Mouse (Mus musculus) heart, embryonic 15.5 days (tissue): ENCODE results near the gene Asxl2. TPM values are rescaled to one million over a fixed set of nuclear protein-coding genes. Genes with fewer than 3 reads are reported as not detected.
"Not testable (repeated sequence)": the region's sequence is repeated elsewhere in the genome, so short reads cannot be mapped to it uniquely, and the experiment has no call there.

Experiments
- ATAC-seq: fragments of 200-750 bp; cut with Nextera tagmentation; replicated peaks from 2 replicates; pipeline ENCODE4 v1.8.0; 2017; ENCODE audit warnings: low read depth, moderate TSS enrichment; ENCODE audit not compliant: insufficient number of reproducible peaks, insufficient read depth, low FRiP score
- H3K27ac ChIP-seq: fragments of 300-500 bp; sonication (generic); 2 replicates; pipeline ENCODE4 v1.5.1; 2015; ENCODE audit warnings: mild to moderate bottlenecking, inconsistent platforms
- H3K27me3 ChIP-seq: fragments of 300-500 bp; sonication (generic); 2 replicates; pipeline ENCODE4 v1.6.1; 2015; ENCODE audit warnings: inconsistent platforms
- H3K36me3 ChIP-seq: fragments of 300-500 bp; sonication (generic); 2 replicates; pipeline ENCODE4 v1.6.1; 2015; ENCODE audit warnings: mild to moderate bottlenecking, inconsistent platforms
- H3K4me1 ChIP-seq: fragments of 300-500 bp; sonication (generic); replicated peaks from 2 replicates; pipeline ENCODE4 v1.6.1; 2015; ENCODE audit warnings: inconsistent platforms
- H3K4me2 ChIP-seq: fragments of 300-500 bp; sonication (generic); 2 replicates; pipeline ENCODE4 v1.6.1; 2015; ENCODE audit warnings: inconsistent platforms, mild to moderate bottlenecking, moderate library complexity
- H3K4me3 ChIP-seq: fragments of 300-500 bp; sonication (generic); 2 replicates; pipeline ENCODE4 v1.5.1; 2015; ENCODE audit warnings: mild to moderate bottlenecking, inconsistent platforms
- H3K9ac ChIP-seq: fragments of 300-500 bp; sonication (generic); 2 replicates; pipeline ENCODE4 v1.6.1; 2015; ENCODE audit warnings: mild to moderate bottlenecking, inconsistent platforms
- H3K9me3 ChIP-seq: fragments of 300-500 bp; sonication (generic); replicated peaks from 2 replicates; pipeline ENCODE4 v1.6.1; 2016; ENCODE audit warnings: inconsistent platforms
- WGBS: fragments of 180-500 bp; shearing (Covaris S2); methylation state at CpG from one replicate; pipeline ENCODE4 v1.1.7; 2015; ENCODE audit warnings: mixed read lengths; 5-methylcytosine and 5-hydroxymethylcytosine counted together
- polyA plus RNA-seq: library from polyadenylated mRNA; unstranded; fragments of >200 nt; fragmentation: Nextera tagmentation; extraction: Ambion mirVana; gene quantifications from 2 replicates; pipeline ENCODE4 v1.2.1, GENCODE M21; 2015

The Asxl2 gene
- polyA plus RNA-seq, 1 experiment from 2014 or later, result 14.4 TPM

DNA sequence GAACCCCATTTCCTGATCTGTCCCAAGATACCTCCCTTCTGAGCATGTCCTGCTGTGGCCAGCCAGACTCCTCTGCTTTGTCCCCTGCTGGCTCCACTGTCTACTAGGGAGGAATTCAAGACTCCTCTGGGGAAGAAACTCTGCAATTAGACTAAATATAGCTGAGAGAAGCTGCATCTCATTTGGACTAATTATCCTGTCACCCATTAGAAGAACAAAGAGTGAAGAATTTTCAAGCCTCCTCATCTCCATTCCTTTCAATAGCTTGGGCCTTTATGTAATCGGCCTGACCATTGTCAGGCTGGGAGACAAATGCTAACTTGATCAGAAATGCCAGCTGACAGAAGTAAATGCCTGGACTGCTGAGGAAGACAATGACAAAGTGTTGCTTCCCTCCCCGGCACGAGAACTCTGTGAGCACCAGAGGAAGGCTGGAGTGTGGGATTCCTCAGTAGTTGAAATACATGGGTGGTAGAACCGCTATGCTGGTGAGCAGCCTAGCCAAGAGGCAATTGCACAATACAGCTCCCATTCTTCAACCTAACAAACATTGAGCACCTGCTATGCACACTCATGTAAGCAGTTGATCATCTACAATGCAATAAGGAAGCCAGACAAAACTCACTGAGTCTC lies 92.1 kb downstream of the Asxl2 start:
- no peak overlapping the region for H3K4me2 ChIP-seq
- 77% methylated on average over 4 of the region's 4 CpGs for WGBS
- H3K36me3 ChIP-seq, result no peaks in the 10 kb centered on the region
- no peaks in the 10 kb centered on the region for H3K9me3 ChIP-seq
- no peak overlapping the region for H3K27ac ChIP-seq
- H3K4me1 ChIP-seq, result no peaks in the 10 kb centered on the region
- H3K27me3 ChIP-seq, result no peaks in the 10 kb centered on the region
- H3K4me3 ChIP-seq, result no peak overlapping the region
- H3K9ac ChIP-seq, result no peak overlapping the region
- ATAC-seq, result no peak

DNA sequence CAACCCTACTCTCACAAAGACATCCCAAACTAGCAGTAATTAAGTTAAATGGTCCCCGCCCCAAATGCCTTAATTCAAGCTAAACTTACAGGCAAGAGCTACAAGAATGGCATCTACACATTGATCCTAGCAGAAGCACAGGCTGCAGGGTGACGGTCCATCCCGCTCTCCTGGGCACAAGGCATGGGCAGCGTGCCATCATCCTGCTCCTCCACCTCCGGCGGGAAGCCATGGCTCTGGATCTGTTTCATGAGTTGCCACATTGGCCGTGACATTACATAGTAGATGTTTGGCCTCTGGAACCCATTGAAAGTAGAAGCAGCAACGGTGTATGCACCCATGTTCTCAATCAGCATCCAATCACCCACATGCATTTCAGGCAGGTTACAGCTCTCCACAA lies 95.1 kb downstream of the Asxl2 start:
- H3K27me3 ChIP-seq, H3K36me3 ChIP-seq, H3K9me3 ChIP-seq, ATAC-seq, H3K4me1 ChIP-seq, H3K4me2 ChIP-seq, H3K4me3 ChIP-seq, H3K9ac ChIP-seq, H3K27ac ChIP-seq: not testable (repeated sequence)
- 94% methylated on average over 8 of the region's 8 CpGs for WGBS

DNA sequence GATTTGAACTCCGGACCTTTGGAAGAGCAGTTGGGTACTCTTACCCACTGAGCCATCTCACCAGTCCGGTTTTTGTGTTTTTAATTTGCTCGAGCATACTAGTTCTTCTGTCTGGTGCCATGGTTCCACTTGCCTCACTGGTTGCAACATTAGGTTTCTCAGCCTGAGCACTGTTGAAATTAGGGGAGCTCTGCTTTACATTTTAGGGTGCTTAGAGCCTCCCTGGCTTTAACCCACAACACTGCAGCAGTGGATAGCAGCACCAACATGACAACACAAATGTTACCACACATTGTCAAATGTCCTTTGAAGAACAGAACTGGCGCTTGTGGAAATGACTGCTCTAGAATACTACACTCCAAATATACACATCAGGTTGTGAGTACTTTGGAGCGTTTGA lies 98.9 kb downstream of the Asxl2 start:
- WGBS, result 90% methylated on average over 5 of the region's 5 CpGs
- no peak for ATAC-seq
- H3K36me3 ChIP-seq, result no peaks in the 10 kb centered on the region

DNA sequence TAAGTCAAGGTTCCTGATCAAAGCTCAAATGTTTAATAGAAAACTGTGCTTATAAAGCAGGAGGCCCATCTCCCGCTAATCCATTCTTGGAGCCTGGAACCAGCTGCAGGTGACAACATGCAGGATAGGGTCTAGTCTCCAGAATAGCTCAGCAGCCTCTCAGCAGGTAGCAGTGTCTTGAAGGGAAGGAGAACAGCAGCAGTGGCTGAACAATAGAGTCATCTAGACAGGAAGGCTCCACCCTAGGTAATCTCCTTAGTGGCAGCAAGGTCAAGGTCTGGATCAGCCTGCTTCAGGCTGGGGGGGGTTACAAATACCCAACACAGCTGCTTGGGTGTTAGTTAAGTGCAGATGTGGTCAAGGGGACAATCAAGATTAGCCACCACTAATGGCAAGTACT lies 108.8 kb downstream of the Asxl2 start:
- not testable (repeated sequence) for H3K9ac ChIP-seq, ATAC-seq, H3K4me2 ChIP-seq, H3K36me3 ChIP-seq, H3K27me3 ChIP-seq, H3K27ac ChIP-seq, H3K4me3 ChIP-seq, H3K4me1 ChIP-seq, H3K9me3 ChIP-seq
- WGBS, result 95% methylated on average over 1 of the region's 1 CpGs

More for the DNA sequence above, 98.9 kb downstream of the Asxl2 start:
- Histone ChIP-seq H3K4me2 (no peak overlapping the region), H3K9me3 (no peaks in the 10 kb centered on the region), H3K27me3 (no peaks in the 10 kb centered on the region), H3K4me1 (no peaks in the 10 kb centered on the region), H3K9ac (no peak overlapping the region), H3K4me3 (no peak overlapping the region), H3K27ac (no peak overlapping the region)

DNA sequence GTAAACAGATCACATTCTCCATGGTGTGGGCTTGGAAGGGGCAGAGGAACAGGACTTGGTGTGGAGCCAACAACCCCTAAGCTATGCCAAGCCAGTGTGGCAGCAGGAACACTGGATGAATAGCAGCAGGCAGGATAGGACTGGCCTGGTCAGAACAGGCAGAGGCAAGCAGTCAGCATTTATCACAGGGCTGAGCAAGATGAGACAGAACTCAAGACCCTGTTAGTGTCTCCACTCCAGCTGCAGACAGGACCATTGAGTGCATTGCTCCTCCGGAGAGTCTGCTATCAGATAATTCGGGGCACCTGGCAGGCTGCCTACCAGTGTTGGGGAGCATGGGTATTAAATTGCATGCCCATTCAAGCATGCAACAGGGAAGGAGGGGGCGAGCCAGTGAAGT lies 111.0 kb downstream of the Asxl2 start:
- Histone ChIP-seq H3K27ac (no peak overlapping the region), H3K4me2 (no peak overlapping the region), H3K9me3 (no peaks in the 10 kb centered on the region), H3K36me3 (no peaks in the 10 kb centered on the region), H3K4me1 (peaks cover 4% of the 10 kb centered on the region; the same call in 1 of the 2 replicates), H3K4me3 (no peak overlapping the region), H3K27me3 (no peaks in the 10 kb centered on the region), H3K9ac (no peak overlapping the region)
- ATAC-seq, result 0 out of 2 replicates have a peak, but pooled peaks have one; percentile 31
- 40% methylated on average over 3 of the region's 3 CpGs for WGBS

- H3K27me3 ChIP-seq, result no peaks in the 10 kb centered on the region
These were observed 111.4 kb downstream of the Asxl2 start for GRCm38 (mm10) chr12:3538036-3538435.

DNA sequence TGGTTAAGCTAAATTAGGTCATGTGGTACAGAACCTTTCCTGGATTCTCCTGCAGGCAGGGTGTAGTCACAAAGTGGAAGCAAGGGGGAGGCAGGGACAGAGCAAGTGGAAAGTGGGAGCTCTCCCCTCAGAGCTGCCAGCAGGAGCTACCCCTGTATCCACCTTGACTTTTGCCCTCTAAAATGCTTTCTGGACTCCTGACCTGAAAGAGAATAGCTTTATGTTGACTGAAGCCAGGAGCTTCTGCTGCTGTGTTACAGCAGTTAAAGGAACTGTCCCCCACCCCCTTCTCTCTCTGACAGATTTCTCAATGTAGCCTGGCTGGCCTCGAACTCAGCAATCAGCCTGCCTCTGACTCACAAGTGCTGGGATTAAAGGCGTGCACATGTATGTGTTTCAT lies 112.9 kb downstream of the Asxl2 start:
- no peak for ATAC-seq
- 72% methylated on average over 2 of the region's 2 CpGs for WGBS
- Histone ChIP-seq H3K4me1 (peaks cover 4% of the 10 kb centered on the region; the same call in 1 of the 2 replicates), H3K36me3 (no peaks in the 10 kb centered on the region), H3K9ac (no peak overlapping the region), H3K9me3 (no peaks in the 10 kb centered on the region), H3K27ac (no peak overlapping the region), H3K4me3 (no peak overlapping the region), H3K4me2 (no peak overlapping the region), H3K27me3 (no peaks in the 10 kb centered on the region)

More at GRCm38 (mm10) chr12:3538036-3538435, 111.4 kb downstream of the Asxl2 start:
- no peak overlapping the region for H3K9ac ChIP-seq
- H3K27ac ChIP-seq, result no peak overlapping the region
- H3K4me2 ChIP-seq, result no peak overlapping the region
- no peak overlapping the region for H3K4me3 ChIP-seq
- 83% methylated on average over 1 of the region's 1 CpGs for WGBS
- ATAC-seq, result no peak
- H3K36me3 ChIP-seq, result no peaks in the 10 kb centered on the region
- H3K4me1 ChIP-seq, result peaks cover 4% of the 10 kb centered on the region; the same call in 1 of the 2 replicates
- H3K9me3 ChIP-seq, result no peaks in the 10 kb centered on the region

DNA sequence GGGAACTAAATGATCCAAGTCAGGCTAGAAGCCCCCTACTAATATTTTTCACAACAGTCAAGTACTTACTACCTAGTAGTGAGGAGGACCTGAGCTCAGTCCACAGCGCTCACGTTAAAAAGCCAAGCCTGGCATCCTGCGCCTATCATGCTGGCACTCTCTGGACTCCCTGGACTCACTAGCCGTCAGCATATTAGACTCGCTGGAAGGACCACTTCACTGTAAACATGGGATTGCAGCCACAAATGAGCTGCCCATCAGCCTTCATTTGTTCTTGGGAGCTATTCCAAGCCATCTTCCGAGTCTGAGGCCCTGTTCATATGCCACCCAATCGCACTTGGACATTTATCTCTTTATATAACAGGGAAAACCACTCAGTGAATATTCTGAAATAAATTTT lies 114.2 kb downstream of the Asxl2 start:
- 86% methylated on average over 7 of the region's 7 CpGs for WGBS
- peaks cover 4% of the 10 kb centered on the region; the same call in 1 of the 2 replicates for H3K4me1 ChIP-seq

GRCm38 (mm10) chr12:3545451-3545850 lies 118.8 kb downstream of the Asxl2 start:
- no peak overlapping the region for H3K4me3 ChIP-seq
- no peaks in the 10 kb centered on the region for H3K27me3 ChIP-seq
- H3K36me3 ChIP-seq, result no peaks in the 10 kb centered on the region
- H3K4me1 ChIP-seq, result peaks cover 13% of the 10 kb centered on the region
- no peak for ATAC-seq
- no peak overlapping the region for H3K4me2 ChIP-seq
- no peaks in the 10 kb centered on the region for H3K9me3 ChIP-seq
- 74% methylated on average over 3 of the region's 3 CpGs for WGBS
- H3K27ac ChIP-seq, result no peak overlapping the region
- H3K9ac ChIP-seq, result no peak overlapping the region

More for the DNA sequence above, 114.2 kb downstream of the Asxl2 start:
- no peaks in the 10 kb centered on the region for H3K9me3 ChIP-seq
- H3K9ac ChIP-seq, result no peak overlapping the region
- no peak for ATAC-seq
- no peak overlapping the region for H3K4me2 ChIP-seq
- no peak overlapping the region for H3K27ac ChIP-seq
- H3K4me3 ChIP-seq, result no peak overlapping the region
- no peaks in the 10 kb centered on the region for H3K36me3 ChIP-seq
- no peaks in the 10 kb centered on the region for H3K27me3 ChIP-seq

GRCm38 (mm10) chr12:3546121-3546658 lies 119.5 kb downstream of the Asxl2 start:
- WGBS, result 48% methylated on average over 4 of the region's 4 CpGs
- Histone ChIP-seq H3K9me3 (no peaks in the 10 kb centered on the region), H3K4me3 (no peak overlapping the region), H3K27me3 (no peaks in the 10 kb centered on the region), H3K36me3 (no peaks in the 10 kb centered on the region), H3K4me2 (no peak overlapping the region), H3K27ac (no peak overlapping the region), H3K9ac (no peak overlapping the region), H3K4me1 (peaks cover 13% of the 10 kb centered on the region)
- no peak for ATAC-seq

- ATAC-seq, result no peak
- Histone ChIP-seq H3K36me3 (no peaks in the 10 kb centered on the region), H3K4me3 (no peak overlapping the region), H3K4me1 (peaks cover 13% of the 10 kb centered on the region), H3K9me3 (no peaks in the 10 kb centered on the region), H3K9ac (no peak overlapping the region), H3K27me3 (no peaks in the 10 kb centered on the region), H3K27ac (no peak overlapping the region), H3K4me2 (no peak overlapping the region)
- WGBS, result 43% methylated on average over 6 of the region's 6 CpGs
These were observed 120.1 kb downstream of the Asxl2 start for GRCm38 (mm10) chr12:3546781-3547180.

DNA sequence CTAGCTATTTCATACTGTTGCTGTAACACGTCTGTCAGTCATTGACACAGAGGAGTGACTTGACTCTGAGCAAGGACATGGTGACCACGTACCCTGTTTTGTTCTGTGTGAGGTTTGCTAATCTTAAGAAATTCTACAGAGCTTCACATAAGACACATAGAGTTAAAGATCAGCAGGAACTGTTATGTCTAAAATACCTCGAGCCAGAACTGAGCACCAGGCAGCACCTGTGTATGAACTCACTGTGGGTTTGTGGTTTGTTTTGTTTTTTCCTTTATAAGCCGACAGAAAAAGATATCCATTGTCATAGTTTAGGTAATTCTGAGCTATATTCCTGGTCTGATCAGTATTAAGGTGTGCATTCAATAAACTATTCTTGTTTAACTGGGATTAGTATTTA lies 120.8 kb downstream of the Asxl2 start:
- H3K9me3 ChIP-seq, result no peaks in the 10 kb centered on the region
- H3K9ac ChIP-seq, result no peak overlapping the region
- no peak for ATAC-seq
- H3K4me3 ChIP-seq, result no peak overlapping the region
- H3K27ac ChIP-seq, result no peak overlapping the region
- no peaks in the 10 kb centered on the region for H3K36me3 ChIP-seq
- 34% methylated on average over 4 of the region's 4 CpGs for WGBS
- H3K27me3 ChIP-seq, result no peaks in the 10 kb centered on the region
- H3K4me2 ChIP-seq, result no peak overlapping the region
- H3K4me1 ChIP-seq, result peaks cover 13% of the 10 kb centered on the region
